Mouse (Mus musculus): Measurements from ENCODE around the gene Gm10160. TPM values are rescaled to one million over a fixed set of nuclear protein-coding genes. Genes with fewer than 3 reads are reported as not detected.

Gm10160 gene
- polyA plus RNA-seq, 1 experiment from 2014 or later, result not detected

Other genes with a start within 250 kb of the Gm10160 start
- gene Homer2, start 148.3 kb downstream of the Gm10160 start, polyA plus RNA-seq (2016; fragmentation: Nextera tagmentation; extraction: Ambion mirVana), result 14.7 and 18.5 TPM in 2 replicates
- gene Ramac, start 92.9 kb downstream of the Gm10160 start, polyA plus RNA-seq (2016; fragmentation: Nextera tagmentation; extraction: Ambion mirVana), result 113 and 119 TPM in 2 replicates
- gene 3110040N11Rik, start 66.3 kb downstream of the Gm10160 start, polyA plus RNA-seq (2016; fragmentation: Nextera tagmentation; extraction: Ambion mirVana), result 50.1 and 50.8 TPM in 2 replicates
- gene Btbd1, start 26.4 kb downstream of the Gm10160 start, polyA plus RNA-seq (2016; fragmentation: Nextera tagmentation; extraction: Ambion mirVana), result 58.3 and 63.1 TPM in 2 replicates
- 11.3 and 11.9 TPM in 2 replicates for gene Tm6sf1, start 3.2 kb upstream of the Gm10160 start, polyA plus RNA-seq (2016; fragmentation: Nextera tagmentation; extraction: Ambion mirVana)
- gene Hdgfl3, start 78.7 kb upstream of the Gm10160 start, polyA plus RNA-seq (2016; fragmentation: Nextera tagmentation; extraction: Ambion mirVana), result 20.8 and 23.4 TPM in 2 replicates
- 0.93 and 0.95 TPM in 2 replicates for gene Bnc1, start 136.5 kb upstream of the Gm10160 start, polyA plus RNA-seq (2016; fragmentation: Nextera tagmentation; extraction: Ambion mirVana)